Mouse (Mus musculus): ENCODE results near the gene Chst15.

- TF ChIP-seq CTCF (IDR thresholded peaks at IDR 0.05; ENCODE audit: borderline replicate concordance, insufficient read depth, low read depth, low read length) (no peak), POLR2A (IDR thresholded peaks at IDR 0.05; ENCODE audit: borderline replicate concordance, insufficient read depth, low read length) (no peak)
Observed at GRCm38 (mm10) chr7:132263186-132263585, 53.8 kb downstream of the Chst15 start.
